Mouse (Mus musculus) left cerebral cortex, postnatal 10 days (tissue): Measurements from ENCODE around the gene Ankmy2. TPM values are rescaled to one million over a fixed set of nuclear protein-coding genes. Genes with fewer than 3 reads are reported as not detected.
A peak's percentile ranks its signal among the peaks of the same experiment; 100 is the strongest.

Source experiments
- DNase-seq, 2 experiments: peaks; one replicate each; pipeline ENCODE4 v3.0.0; 2021 to 2022; ENCODE audit warnings: low spot score in 2 of 2, mixed read lengths in 1 of 2; ENCODE audit errors: extremely low spot score in 1 of 2
- intact Hi-C: fragments of 180-260 bp; cut with DNase I; formaldehyde crosslinking; loops from one replicate; pipeline ENCODE4 v1.15.1; 2025
- total RNA-seq, 2 experiments: library from RNA; stranded (reverse); gene quantifications; 2 replicates each; pipeline ENCODE4 v1.2.3; 2021

Gene Ankmy2
- total RNA-seq, 2 experiments from 2014 or later = 58.9 to 60.0 TPM

GRCm38 (mm10) chr12:36215149-36215480 lies 58.2 kb downstream of the Ankmy2 start:
- DNase-seq = peak in 1 of 2 experiments; percentile 37
- intact Hi-C loops = loop anchor here (2.0 kb wide), 1 partner anchor 456 kb away; no protein-coding TSS in a partner anchor

GRCm38 (mm10) chr12:36216230-36216629 lies 59.3 kb downstream of the Ankmy2 start:
- intact Hi-C loops = no loop called here
- DNase-seq = no peak

GRCm38 (mm10) chr12:36216905-36217304 lies 60.0 kb downstream of the Ankmy2 start:
- no peak for DNase-seq
- intact Hi-C loops = no loop called here

GRCm38 (mm10) chr12:36224392-36224791 lies 67.5 kb downstream of the Ankmy2 start:
- intact Hi-C loops = no loop called here
- DNase-seq = no peak

- intact Hi-C loops = no loop called here
- no peak for DNase-seq
These were observed 74.5 kb downstream of the Ankmy2 start for GRCm38 (mm10) chr12:36231386-36231785.

GRCm38 (mm10) chr12:36241171-36241570 lies 84.3 kb downstream of the Ankmy2 start:
- DNase-seq = no peak
- intact Hi-C loops = no loop called here

Other genes starting within 250 kb of the Ankmy2 start
- not detected for gene Agr3, start 231.5 kb upstream of the Ankmy2 start, total RNA-seq
- gene Agr2, start 164.2 kb upstream of the Ankmy2 start, total RNA-seq = not detected
- 100 to 1,000 TPM; 209 to 211 TPM for gene Tspan13, start 114.6 kb upstream of the Ankmy2 start, total RNA-seq
- 100 to 1,000 TPM; 110 to 118 TPM for gene Bzw2, start 966 bp downstream of the Ankmy2 start, total RNA-seq
- not detected for gene Lrrc72, start 96.3 kb downstream of the Ankmy2 start, total RNA-seq
- gene Sostdc1, start 157.0 kb downstream of the Ankmy2 start, total RNA-seq = 1 to 10 TPM; 6.6 to 7.2 TPM
- gene Ispd, start 224.3 kb downstream of the Ankmy2 start, total RNA-seq = 10 to 100 TPM; 10.7 to 14.4 TPM
- gene D630036H23Rik, start 225.1 kb downstream of the Ankmy2 start, total RNA-seq = 1 to 10 TPM; 1.6 to 2.5 TPM